Mouse (Mus musculus) liver, embryonic 14.5 days (tissue): ENCODE measurements around the gene Fastkd3.

Experiments used
- CTCF ChIP-seq: IDR thresholded peaks from 2 replicates; pipeline ENCODE4 v1.5.1; 2016; ENCODE audit warnings: antibody characterized with exemption, low read depth, control low read depth
- EP300 ChIP-seq: IDR thresholded peaks from 2 replicates; pipeline ENCODE4 v1.6.1; 2016; ENCODE audit warnings: antibody characterized with exemption, low read depth

DNA sequence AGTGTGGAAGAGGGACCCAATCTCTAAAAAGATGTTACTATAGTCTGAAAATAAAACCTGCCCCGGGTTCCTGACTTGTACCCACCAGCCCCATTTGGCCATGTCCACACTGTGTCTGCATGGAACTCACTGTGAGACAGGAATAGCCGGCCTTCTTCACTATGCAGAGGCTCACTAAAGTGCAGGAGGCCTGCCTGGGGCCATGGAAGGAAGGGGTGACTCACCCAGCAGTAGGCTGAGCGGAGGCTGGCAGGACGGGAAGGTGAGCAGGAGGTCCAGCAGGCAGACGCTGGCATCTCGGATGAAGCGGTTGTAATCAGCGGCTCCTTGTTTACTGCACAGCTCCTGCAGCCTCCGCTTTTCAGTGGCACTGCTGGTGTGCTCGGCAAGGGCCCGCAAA lies 13.5 kb upstream of the Fastkd3 start:
- TF ChIP-seq CTCF: no peak
- TF ChIP-seq EP300: no peak
